Mouse (Mus musculus) testis, adult 2 months (tissue): Measurements from ENCODE around the gene Kdm5b.

Source experiments
- CTCF ChIP-seq: fragments of 200-500 bp; IDR thresholded peaks from 2 replicates; pipeline ENCODE4 v1.5.1; 2012; ENCODE audit warnings: low read depth, mild to moderate bottlenecking, inconsistent platforms, low read length, moderate library complexity; ENCODE audit not compliant: control insufficient read depth, insufficient read depth, insufficient replicate concordance
- POLR2A ChIP-seq: fragments of 200-500 bp; IDR thresholded peaks from 2 replicates; pipeline ENCODE4 v1.6.1; 2012; ENCODE audit warnings: low read depth, mild to moderate bottlenecking, inconsistent platforms, low read length, moderate library complexity; ENCODE audit not compliant: control insufficient read depth

DNA sequence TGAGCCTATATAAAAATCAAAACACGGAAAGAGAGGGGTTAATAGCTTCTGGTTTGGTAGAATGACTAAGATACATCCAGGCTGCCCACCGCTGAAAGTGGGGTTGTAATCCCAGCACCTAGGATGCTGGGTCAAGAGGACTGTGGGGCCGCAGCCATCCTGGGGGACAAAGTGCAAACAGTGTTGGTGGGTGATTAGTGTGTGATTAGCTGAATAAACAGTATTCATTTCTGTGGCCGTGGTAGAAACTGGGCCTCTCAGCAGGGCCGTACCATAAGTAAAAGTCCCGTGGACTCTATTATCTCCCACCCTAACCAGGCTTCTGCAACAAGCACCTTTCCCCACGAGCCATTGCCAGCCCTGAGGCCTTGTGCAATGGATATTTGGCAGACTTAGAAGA is 74.3 kb downstream of the Kdm5b start:
- TF ChIP-seq CTCF (no peak), POLR2A (no peak)
